Mouse (Mus musculus): ENCODE measurements around the gene Smg1.

- TF ChIP-seq POLR2A (IDR thresholded peaks at IDR 0.05; ENCODE audit: low read depth, low read length): no peak
- TF ChIP-seq MXI1 (IDR thresholded peaks at IDR 0.05; ENCODE audit: low read depth, low read length): no peak
- TF ChIP-seq ZC3H11A (IDR thresholded peaks at IDR 0.05; ENCODE audit: low read depth, low read length): no peak
- TF ChIP-seq ZNF384 (IDR thresholded peaks at IDR 0.05; ENCODE audit: low read depth, low read length): no peak
These were observed 9.5 kb upstream of the Smg1 start for GRCm38 (mm10) chr7:118252979-118253378.
